Mouse (Mus musculus) gastrocnemius, adult 18-20 months (tissue): ENCODE measurements around the gene Dgkh. TPM values are rescaled to one million over a fixed set of nuclear protein-coding genes. Genes with fewer than 3 reads are reported as not detected.
"Not testable (repeated sequence)": the region's sequence is repeated elsewhere in the genome, so short reads cannot be mapped to it uniquely, and the experiment has no call there.

ENCODE experiments used
- DNase-seq: peaks from one replicate; pipeline ENCODE4 v3.0.0; 2021; ENCODE audit warnings: low spot score
- total RNA-seq, 2 experiments: library from RNA; stranded (reverse); gene quantifications; 2 replicates each; pipeline ENCODE4 v1.2.3; 2021

Dgkh gene
- total RNA-seq, 2 experiments from 2014 or later: 2.1 to 3.1 TPM

- not testable (repeated sequence) for DNase-seq
These were observed 8.9 kb downstream of the Dgkh start for GRCm38 (mm10) chr14:78723655-78724054.

DNA sequence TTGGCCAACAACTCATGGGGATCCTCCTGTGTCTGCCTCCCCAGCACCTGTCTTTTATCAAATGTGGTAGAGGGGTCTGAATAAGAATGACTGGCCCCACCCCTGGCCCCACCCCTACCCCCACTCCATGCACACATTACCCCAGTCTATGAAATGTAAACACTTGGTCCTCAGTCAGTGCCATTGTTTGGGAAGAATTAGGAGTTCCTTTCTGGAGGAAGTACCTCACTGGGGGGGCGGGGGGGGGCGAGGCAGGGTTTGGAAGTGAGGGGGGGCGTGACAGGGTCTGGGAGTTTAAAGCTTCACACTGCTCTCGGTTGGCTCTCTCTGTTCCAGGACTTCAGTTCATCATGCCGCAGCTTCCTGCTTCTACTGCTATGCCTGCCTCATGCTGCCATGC is 10.5 kb downstream of the Dgkh start:
- DNase-seq: no peak

DNA sequence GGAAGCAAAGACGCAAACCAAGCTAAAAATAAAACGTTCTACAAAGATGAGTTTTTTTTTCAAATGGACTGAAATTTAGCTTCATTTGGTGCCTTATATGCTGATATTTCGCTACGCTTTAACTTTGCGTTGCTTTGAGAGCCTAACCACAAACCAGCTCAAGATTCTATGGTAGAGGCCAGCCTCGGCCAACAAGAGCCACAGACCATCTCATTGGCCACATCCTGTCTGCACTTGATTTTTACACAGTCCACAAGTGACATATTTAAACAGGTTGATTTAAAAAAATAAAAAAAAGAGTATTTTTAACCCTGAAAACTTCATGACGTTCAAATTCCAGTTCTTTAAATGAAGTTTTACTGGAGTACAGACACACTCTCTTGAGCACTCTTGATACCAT is 16.5 kb downstream of the Dgkh start:
- no peak for DNase-seq

- DNase-seq: no peak
These were observed 19.9 kb downstream of the Dgkh start for GRCm38 (mm10) chr14:78712565-78713148.

DNA sequence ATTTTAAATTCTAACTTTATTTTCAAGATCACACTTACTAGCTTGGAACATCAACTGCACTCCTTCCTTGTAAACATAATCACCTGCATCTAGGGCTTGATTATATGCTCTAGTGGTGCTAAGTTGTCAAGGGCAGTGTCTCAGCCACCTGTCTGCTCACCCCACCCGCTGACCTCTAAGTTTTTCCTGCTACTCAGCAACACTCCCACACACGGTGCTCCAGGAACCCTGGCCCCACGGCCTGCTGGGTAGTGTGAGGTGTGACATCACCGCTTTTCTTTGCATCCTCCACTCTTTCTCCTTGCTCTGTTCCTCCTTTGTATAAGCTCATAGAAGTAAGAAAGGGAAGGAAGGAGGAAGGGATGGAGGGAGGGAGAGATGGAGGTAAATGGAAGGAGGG is 21.9 kb downstream of the Dgkh start:
- DNase-seq: no peak

- DNase-seq: no peak
These were observed 27.0 kb downstream of the Dgkh start for GRCm38 (mm10) chr14:78705616-78706015.

DNA sequence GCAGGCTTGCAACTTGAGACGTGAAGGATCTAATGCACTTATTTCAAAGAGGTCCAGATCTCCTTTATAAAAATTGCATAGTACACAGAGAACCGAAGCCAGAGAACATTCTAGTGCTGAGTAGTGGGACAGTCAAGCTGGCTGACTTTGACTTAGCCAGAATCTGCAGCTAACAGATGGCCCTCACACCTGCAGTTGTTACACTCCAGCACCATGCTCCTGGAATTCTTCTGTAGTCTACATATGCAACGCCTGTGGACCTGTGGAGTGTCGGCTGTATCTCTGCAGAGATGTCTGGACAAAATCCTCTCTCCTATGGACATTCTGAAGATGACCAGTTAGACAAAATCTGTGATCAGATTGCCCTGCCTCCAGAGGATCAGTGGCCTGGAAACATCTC is 28.6 kb downstream of the Dgkh start:
- no peak for DNase-seq

DNA sequence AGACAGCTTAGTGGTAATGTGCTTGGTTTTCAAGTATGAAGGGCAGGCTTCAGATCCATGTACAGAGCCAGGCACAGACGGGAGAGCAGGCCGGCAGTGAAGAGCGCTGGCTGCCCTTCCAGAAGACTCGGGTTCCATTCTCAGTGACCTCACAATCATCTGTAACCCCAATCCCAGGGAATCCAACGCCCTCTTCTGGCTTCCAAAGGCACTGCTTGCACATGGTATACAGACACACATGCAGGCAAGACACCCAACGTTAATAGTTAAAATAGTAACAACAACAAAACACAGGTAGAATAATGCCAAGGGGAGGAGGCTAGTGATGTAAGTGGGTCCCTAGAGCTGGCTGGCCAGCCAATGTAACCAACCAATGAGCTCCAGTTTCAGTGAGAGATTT is 29.2 kb downstream of the Dgkh start:
- DNase-seq: no peak

DNA sequence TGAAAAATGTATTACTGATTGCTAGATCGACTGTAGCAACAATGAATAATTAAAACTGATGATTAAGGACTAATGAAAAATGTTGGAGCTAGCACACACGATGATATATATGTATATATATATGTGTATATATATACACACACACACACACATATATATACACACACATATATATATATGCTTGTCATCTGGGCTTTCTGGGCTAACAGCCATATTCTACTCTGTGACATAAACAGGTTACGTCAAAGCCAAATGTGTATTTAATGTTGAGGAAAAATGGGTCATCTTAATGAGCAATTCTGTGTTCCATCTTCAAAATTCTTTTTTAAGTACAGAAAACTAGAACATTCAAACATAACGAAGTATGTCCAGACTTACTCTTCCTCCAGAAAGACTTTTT is 30.5 kb downstream of the Dgkh start:
- no peak for DNase-seq

DNA sequence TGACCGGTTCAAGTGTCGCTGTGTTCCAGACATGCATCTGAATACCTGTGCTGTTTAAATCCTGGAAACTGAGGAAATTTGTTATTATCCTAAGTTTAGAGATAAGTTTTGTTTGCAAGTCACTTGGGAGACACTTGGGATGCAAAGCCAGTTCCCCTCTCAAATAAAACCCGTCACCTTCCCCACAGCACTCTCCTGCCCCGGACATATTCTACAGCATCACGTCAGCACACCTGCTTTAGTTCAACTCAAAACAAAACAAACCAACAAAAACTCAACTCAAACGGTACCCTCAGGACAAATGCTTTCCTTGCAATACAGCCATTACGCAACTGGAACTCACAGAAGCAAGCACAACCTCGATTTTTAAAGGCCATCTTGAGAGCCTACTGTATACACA is 31.1 kb downstream of the Dgkh start:
- DNase-seq: no peak

DNA sequence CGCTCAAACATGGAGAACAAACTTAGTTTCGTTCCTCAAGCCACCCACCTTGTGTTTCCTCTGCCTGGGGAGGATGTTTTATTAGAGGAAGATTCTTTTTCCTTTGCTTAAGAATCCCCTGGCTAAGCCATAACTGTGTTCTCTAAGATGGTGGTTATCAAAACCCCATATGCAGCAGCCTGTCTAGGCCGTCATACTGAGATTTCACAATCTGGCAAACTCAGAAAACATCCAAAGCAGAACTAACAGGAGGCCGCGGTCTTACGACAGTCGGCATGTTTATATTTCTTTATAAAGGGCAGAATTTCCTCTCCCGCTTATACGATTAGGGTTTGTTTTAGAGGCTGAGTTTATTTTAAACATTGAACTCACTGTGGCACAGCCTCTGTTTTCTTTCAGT is 31.5 kb downstream of the Dgkh start:
- no peak for DNase-seq

DNA sequence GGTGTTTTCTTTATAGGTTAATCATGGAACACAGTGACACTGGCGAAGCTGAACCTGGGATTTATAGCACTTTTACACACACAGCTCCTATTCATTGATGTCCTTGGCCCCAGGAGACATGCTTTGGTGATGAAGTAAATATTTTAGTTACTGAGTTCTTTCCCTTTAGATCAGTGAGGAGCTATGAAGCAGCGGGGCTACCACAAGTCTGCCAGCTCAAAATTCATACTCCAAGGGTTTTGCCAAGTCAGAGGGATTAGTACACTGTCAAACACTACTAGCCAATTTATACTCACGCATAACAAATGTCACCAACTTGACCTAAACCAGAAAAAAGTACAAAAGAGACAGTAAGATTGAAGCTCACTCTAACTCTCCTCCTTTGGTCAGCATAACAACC is 32.9 kb downstream of the Dgkh start:
- DNase-seq: no peak

DNA sequence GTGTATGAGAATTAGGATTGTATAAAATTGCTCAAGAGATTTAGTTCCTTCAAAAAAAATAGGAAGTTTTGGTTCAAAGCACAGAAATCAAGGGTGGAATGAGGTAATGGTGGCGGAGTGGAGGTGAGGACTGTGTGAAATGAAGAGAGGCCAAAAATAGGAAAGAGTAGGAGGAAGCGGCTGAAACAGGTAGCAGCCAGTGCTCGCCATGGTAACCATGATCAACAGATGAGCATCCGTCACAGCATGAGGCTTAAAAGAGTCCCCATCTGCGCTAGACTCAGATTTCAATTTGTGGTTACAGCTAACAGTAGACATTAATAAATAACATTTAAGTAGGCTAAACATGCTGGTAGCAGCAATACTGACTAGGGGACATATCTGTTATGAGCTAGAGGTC is 33.4 kb downstream of the Dgkh start:
- no peak for DNase-seq

GRCm38 (mm10) chr14:78694121-78694520 is 38.5 kb downstream of the Dgkh start:
- no peak for DNase-seq

DNA sequence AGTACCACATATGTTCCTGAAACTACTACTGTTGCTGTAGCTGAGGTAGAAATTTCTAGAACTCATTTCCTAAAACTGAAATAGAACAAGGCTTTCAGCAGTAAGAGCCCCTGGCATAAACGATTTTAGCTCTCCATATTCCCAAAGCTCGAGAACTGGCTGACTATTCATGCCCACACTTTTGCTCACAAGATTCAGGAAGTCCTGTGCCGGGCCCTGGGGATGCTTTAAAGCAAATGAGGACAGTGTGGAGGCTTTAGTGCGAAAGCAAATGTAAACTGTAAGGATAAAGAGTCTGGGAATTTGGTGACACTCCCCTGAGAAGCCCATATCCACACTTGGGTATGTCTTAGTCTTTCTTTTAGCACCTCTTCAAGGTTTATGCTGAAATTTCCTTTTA is 40.0 kb downstream of the Dgkh start:
- no peak for DNase-seq

GRCm38 (mm10) chr14:78691926-78692487 is 40.6 kb downstream of the Dgkh start:
- DNase-seq: no peak

DNA sequence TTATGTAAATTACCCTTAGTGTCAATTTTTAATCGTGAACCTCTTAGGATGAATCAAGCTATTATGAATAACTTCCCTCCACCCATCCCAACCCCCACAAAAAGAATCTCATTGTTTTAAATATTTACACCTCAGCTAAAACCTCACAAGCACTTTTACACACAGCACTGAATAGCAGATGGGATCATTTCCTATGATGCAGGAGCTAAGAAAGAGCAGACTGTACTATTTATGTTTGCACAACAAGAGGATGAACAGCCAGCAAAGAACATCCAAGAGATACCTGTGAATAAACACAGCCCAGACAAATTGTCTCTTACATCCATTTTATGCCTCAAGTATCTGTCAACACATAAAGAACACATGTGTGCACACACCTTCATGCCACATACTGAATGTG is 41.7 kb downstream of the Dgkh start:
- no peak for DNase-seq

DNA sequence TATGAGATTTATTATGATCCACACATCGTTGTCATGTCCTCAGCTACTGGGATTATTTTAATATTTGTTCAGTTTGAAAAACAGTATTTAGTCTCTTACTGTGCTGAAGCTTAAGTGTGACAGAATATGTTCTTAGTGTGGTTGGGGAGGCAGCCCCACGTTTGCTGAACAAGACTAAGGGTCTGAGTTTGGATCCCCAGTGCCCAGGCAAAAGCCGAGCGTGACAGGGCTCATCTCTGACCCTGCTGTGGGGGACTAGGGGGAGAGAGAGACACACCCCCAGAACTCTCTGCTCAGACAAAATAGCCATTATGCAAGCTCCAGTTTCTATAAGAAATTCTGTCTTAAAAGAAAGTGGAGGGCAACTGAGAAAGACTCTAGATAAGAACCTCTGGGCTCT is 42.2 kb downstream of the Dgkh start:
- DNase-seq: no peak

DNA sequence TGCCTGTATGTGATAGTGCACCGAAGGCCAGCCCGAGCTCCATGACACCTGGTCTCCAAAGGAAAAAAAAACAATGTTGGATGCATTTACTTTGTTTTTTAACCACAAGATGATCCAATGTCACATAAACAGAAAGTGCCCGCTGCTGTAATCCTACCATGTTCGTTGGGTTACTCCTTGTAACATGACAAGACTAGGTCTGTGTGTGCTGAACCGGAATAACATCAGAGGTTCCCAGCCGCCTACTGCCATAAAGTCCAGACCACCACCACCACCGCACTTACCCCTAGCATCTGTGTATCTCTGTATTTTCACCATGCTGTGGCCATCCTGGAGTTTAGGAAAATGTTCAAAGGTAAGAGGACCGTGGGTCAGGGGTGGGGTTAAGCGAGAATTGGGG is 42.6 kb downstream of the Dgkh start:
- no peak for DNase-seq

- no peak for DNase-seq
These were observed 44.9 kb downstream of the Dgkh start for GRCm38 (mm10) chr14:78687716-78688115.

GRCm38 (mm10) chr14:78686701-78687100 is 45.9 kb downstream of the Dgkh start:
- DNase-seq: no peak

- no peak for DNase-seq
These were observed 48.4 kb downstream of the Dgkh start for GRCm38 (mm10) chr14:78684171-78684570.

DNA sequence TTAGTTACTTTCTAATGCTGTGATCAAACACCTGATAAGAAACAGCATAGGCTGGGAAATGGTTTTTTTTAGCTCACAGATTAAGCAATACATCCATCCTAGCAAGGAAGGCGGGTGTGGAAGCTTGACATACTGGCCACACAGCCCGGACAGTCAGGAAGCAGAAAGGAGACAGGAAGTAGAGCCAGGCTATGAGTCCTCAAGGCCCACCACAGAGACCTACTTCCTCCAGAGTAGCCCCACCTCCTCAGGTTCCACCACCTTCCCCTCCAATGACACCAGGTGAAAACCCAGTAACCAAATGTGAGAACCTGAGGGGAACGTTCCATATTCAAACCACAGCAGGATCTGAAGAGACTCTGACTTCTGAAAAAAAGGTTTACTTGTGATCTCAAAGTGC is 53.6 kb downstream of the Dgkh start:
- no peak for DNase-seq
